In the genomic region with DNA sequence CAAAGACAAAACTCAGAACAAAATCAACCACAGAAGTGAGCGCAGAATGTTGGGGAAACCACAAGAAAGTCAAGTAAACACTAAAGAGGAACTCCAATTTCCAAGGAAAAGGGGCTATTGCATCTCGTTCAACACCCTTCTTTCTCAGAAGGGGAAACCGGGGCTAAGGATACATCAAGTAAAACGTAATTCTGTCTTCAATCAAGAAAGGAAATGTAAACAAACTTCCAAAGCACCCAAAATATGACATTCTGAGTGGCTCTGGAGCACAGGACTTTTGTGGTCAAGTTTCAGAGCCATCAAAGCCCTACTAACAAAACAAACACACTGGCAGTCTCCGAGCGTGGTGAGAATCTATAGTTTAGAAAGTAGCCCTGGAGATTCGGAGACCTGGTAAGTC, we compare ENCODE assay signal across 9 mouse cellular contexts. TPM values are rescaled to one million over a fixed set of nuclear protein-coding genes. Genes with fewer than 3 reads are reported as not detected.
DNase-seq lines count a peak whose midpoint lies in the region; ATAC-seq and TF ChIP-seq lines count a peak whose summit lies in the region.
"Had no signal": no experiment of that assay in that cellular context is flagged by ENCODE, and none has a peak within 500 bp of the region (broad histone marks: within the 10 kb centered on the region; RNA-seq: fewer than 3 reads in every experiment).

No protein-coding gene starts in this region.

- no peak for ATAC-seq in kidney, embryonic 15.5 days (replicated peaks; ENCODE audit: low FRiP score)
- no peak for ATAC-seq in hindbrain, postnatal 0 days
- no peak for ATAC-seq in midbrain, postnatal 0 days (ENCODE audit: low FRiP score)

- H3K9me3 ChIP-seq in kidney, embryonic 15.5 days (replicated peaks): no peaks in the 10 kb centered on the region
- no peaks in the 10 kb centered on the region for H3K9me3 ChIP-seq in hindbrain, postnatal 0 days (ENCODE audit: low read length)
- no peaks in the 10 kb centered on the region for H3K9me3 ChIP-seq in midbrain, postnatal 0 days (ENCODE audit: low read length)

- H3K27me3 ChIP-seq in kidney, embryonic 15.5 days: no peaks in the 10 kb centered on the region
- H3K27me3 ChIP-seq in hindbrain, postnatal 0 days (ENCODE audit: insufficient read depth, low read length): no peaks in the 10 kb centered on the region
- no peaks in the 10 kb centered on the region for H3K27me3 ChIP-seq in midbrain, postnatal 0 days (ENCODE audit: insufficient read depth, low read length)

- no peak for DNase-seq in kidney, postnatal 25 days
- peak; percentile 29 for DNase-seq in c-Kit-positive CD71-positive TER-119-negative erythroid progenitor cells, embryonic 14.5 days (ENCODE audit: low read depth)
- no peak for DNase-seq in hindbrain, postnatal 0 days (ENCODE audit: low spot score)
- DNase-seq in midbrain, postnatal 0 days (ENCODE audit: low spot score): no peak
- DNase-seq in layer of hippocampus, adult 9-10 months (ENCODE audit: low spot score): no peak
- no peak for DNase-seq in cerebellum, adult 9-11 months
- no peak for DNase-seq in adrenal gland, adult 18-20 months (ENCODE audit: low spot score in 2 of 2)

- 8% methylated on average over 7 of the region's 7 CpGs for WGBS in kidney, embryonic 15.5 days
- WGBS in hindbrain, postnatal 0 days: 20% methylated on average over 7 of the region's 7 CpGs
- WGBS in midbrain, postnatal 0 days: 22% methylated on average over 7 of the region's 7 CpGs

- H3K4me1 ChIP-seq in kidney, embryonic 15.5 days: peaks cover 34% of the 10 kb centered on the region
- H3K4me1 ChIP-seq in hindbrain, postnatal 0 days (ENCODE audit: insufficient read depth, low read length): peaks cover 6% of the 10 kb centered on the region; the same call in 1 of the 2 replicates
- H3K4me1 ChIP-seq in midbrain, postnatal 0 days (ENCODE audit: insufficient read depth, low read length): no peaks in the 10 kb centered on the region

- no peak for TF ChIP-seq CTCF in hindbrain, postnatal 0 days (IDR thresholded peaks at IDR 0.05; ENCODE audit: low read depth)
- no peak for TF ChIP-seq CTCF in midbrain, postnatal 0 days (IDR thresholded peaks at IDR 0.05)

- peak overlapping the region; percentile 94 for H3K27ac ChIP-seq in kidney, embryonic 15.5 days
- peak overlapping the region; percentile 69; the same call in 1 of the 2 replicates for H3K27ac ChIP-seq in hindbrain, postnatal 0 days
- H3K27ac ChIP-seq in midbrain, postnatal 0 days (ENCODE audit: low read depth, low read length): no peak overlapping the region

- H3K9ac ChIP-seq in kidney, embryonic 15.5 days: peak overlapping the region; percentile 76
- peak overlapping the region; percentile 61; the same call in 1 of the 2 replicates for H3K9ac ChIP-seq in hindbrain, postnatal 0 days (replicated peaks; ENCODE audit: low read length)
- H3K9ac ChIP-seq in midbrain, postnatal 0 days (replicated peaks; ENCODE audit: low read length, poor library complexity, severe bottlenecking): no peak overlapping the region

- peak overlapping the region; percentile 76 for H3K4me2 ChIP-seq in kidney, embryonic 15.5 days
- peak overlapping the region; percentile 97 for H3K4me2 ChIP-seq in hindbrain, postnatal 0 days (ENCODE audit: low read depth, low read length)
- peak overlapping the region; percentile 97 for H3K4me2 ChIP-seq in midbrain, postnatal 0 days (ENCODE audit: low read depth, low read length, poor library complexity, severe bottlenecking)

- H3K4me3 ChIP-seq in kidney, embryonic 15.5 days (replicated peaks): peak overlapping the region; percentile 58
- H3K4me3 ChIP-seq in hindbrain, postnatal 0 days (ENCODE audit: low read length): peak overlapping the region; percentile 71
- H3K4me3 ChIP-seq in midbrain, postnatal 0 days (ENCODE audit: low read depth, low read length): peak overlapping the region; percentile 67

- no peaks in the 10 kb centered on the region for H3K36me3 ChIP-seq in kidney, embryonic 15.5 days
- H3K36me3 ChIP-seq in hindbrain, postnatal 0 days (ENCODE audit: insufficient read depth, low read length): no peaks in the 10 kb centered on the region
- no peaks in the 10 kb centered on the region for H3K36me3 ChIP-seq in midbrain, postnatal 0 days (ENCODE audit: insufficient read depth, low read length)

RNA-seq across cellular contexts. Expression of a gene that starts 0.8 kb away (rescaled TPM):
- polyA plus RNA-seq in kidney, embryonic 15.5 days (2015; fragmentation: Nextera tagmentation; extraction: Ambion mirVana): 22.8 and 23.5 TPM in 2 replicates
- 11.0 and 17.0 TPM in 2 replicates for total RNA-seq in hindbrain, postnatal 0 days (2014; rRNA removed)
- polyA plus RNA-seq in hindbrain, postnatal 0 days (2015; fragmentation: Nextera tagmentation; extraction: Ambion mirVana): 5.6 and 6.5 TPM in 2 replicates
- total RNA-seq in midbrain, postnatal 0 days (2014; rRNA removed): 10.5 and 11.0 TPM in 2 replicates
- 3.8 and 5.1 TPM in 2 replicates for polyA plus RNA-seq in midbrain, postnatal 0 days (2015; fragmentation: Nextera tagmentation; extraction: Ambion mirVana)
- 10 to 100 TPM; 27.3 to 33.0 TPM for total RNA-seq in adrenal gland, adult 18-20 months (2021)

RNA-seq across cellular contexts. Expression of a gene that starts 32.9 kb away (rescaled TPM):
- 0.10 and 0.23 TPM in 2 replicates for polyA plus RNA-seq in kidney, embryonic 15.5 days (2015; fragmentation: Nextera tagmentation; extraction: Ambion mirVana)
- not detected in 2 replicates for total RNA-seq in hindbrain, postnatal 0 days (2014; rRNA removed)
- polyA plus RNA-seq in hindbrain, postnatal 0 days (2015; fragmentation: Nextera tagmentation; extraction: Ambion mirVana): not detected in 2 replicates
- 0.19 TPM in 1 of 2 replicates, not detected in the other for total RNA-seq in midbrain, postnatal 0 days (2014; rRNA removed)
- polyA plus RNA-seq in midbrain, postnatal 0 days (2015; fragmentation: Nextera tagmentation; extraction: Ambion mirVana): 0.10 and 0.26 TPM in 2 replicates
- total RNA-seq in adrenal gland, adult 18-20 months (2021): not detected
- total RNA-seq: left cerebral cortex, adult 8-10 months had no signal

RNA-seq across cellular contexts. Expression of a gene that starts 43.4 kb away (rescaled TPM):
- 99.3 and 104 TPM in 2 replicates for polyA plus RNA-seq in kidney, embryonic 15.5 days (2015; fragmentation: Nextera tagmentation; extraction: Ambion mirVana)
- 37.1 and 37.9 TPM in 2 replicates for total RNA-seq in hindbrain, postnatal 0 days (2014; rRNA removed)
- polyA plus RNA-seq in hindbrain, postnatal 0 days (2015; fragmentation: Nextera tagmentation; extraction: Ambion mirVana): 124 and 129 TPM in 2 replicates
- 27.0 and 41.3 TPM in 2 replicates for total RNA-seq in midbrain, postnatal 0 days (2014; rRNA removed)
- 140 and 144 TPM in 2 replicates for polyA plus RNA-seq in midbrain, postnatal 0 days (2015; fragmentation: Nextera tagmentation; extraction: Ambion mirVana)
- total RNA-seq in adrenal gland, adult 18-20 months (2021): 10 to 100 TPM; 46.3 to 47.7 TPM
